Mouse (Mus musculus) mesoderm, embryonic 11.5 days (tissue): ENCODE data around the gene Ifitm5.
"Not testable (repeated sequence)": the region's sequence is repeated elsewhere in the genome, so short reads cannot be mapped to it uniquely, and the experiment has no call there.

Experiments used
- DNase-seq: peaks from one replicate; pipeline ENCODE4 v3.0.0-alpha.2; 2012; ENCODE audit warnings: low read depth, low spot score

Gene Ifitm5

GRCm38 (mm10) chr7:140949824-140950530 is at the start of gene Ifitm5:
Ifitm5 (minus strand) TSS chr7:140950291.
- DNase-seq: no peak

- DNase-seq: no peak
Measured at GRCm38 (mm10) chr7:140998853-140999700, 49.0 kb upstream of the Ifitm5 start.

- DNase-seq: no peak
Measured at GRCm38 (mm10) chr7:140997817-140998216, 47.7 kb upstream of the Ifitm5 start.

- no peak for DNase-seq
Measured at GRCm38 (mm10) chr7:140991117-140991689, 41.1 kb upstream of the Ifitm5 start.

GRCm38 (mm10) chr7:140990622-140991021 is 40.5 kb upstream of the Ifitm5 start:
- DNase-seq: no peak

- no peak for DNase-seq
Measured at GRCm38 (mm10) chr7:140990185-140990584, 40.1 kb upstream of the Ifitm5 start.

GRCm38 (mm10) chr7:140989022-140989421 is 38.9 kb upstream of the Ifitm5 start:
- no peak for DNase-seq

GRCm38 (mm10) chr7:140987182-140988138 is 37.4 kb upstream of the Ifitm5 start:
- no peak for DNase-seq

- no peak for DNase-seq
Measured at GRCm38 (mm10) chr7:140982971-140983370, 32.9 kb upstream of the Ifitm5 start.

- no peak for DNase-seq
Measured at GRCm38 (mm10) chr7:140981704-140982103, 31.6 kb upstream of the Ifitm5 start.

GRCm38 (mm10) chr7:140976720-140977119 is 26.6 kb upstream of the Ifitm5 start:
- not testable (repeated sequence) for DNase-seq

GRCm38 (mm10) chr7:140975465-140975864 is 25.4 kb upstream of the Ifitm5 start:
- no peak for DNase-seq

GRCm38 (mm10) chr7:140974940-140975339 is 24.8 kb upstream of the Ifitm5 start:
- no peak for DNase-seq

- peak; percentile 48 for DNase-seq
Measured at GRCm38 (mm10) chr7:140973396-140974165, 23.5 kb upstream of the Ifitm5 start.

- no peak for DNase-seq
Measured at GRCm38 (mm10) chr7:140971479-140972171, 21.5 kb upstream of the Ifitm5 start.

- no peak for DNase-seq
Measured at GRCm38 (mm10) chr7:140970931-140971330, 20.8 kb upstream of the Ifitm5 start.

- DNase-seq: not testable (repeated sequence)
Measured at GRCm38 (mm10) chr7:140968710-140969109, 18.6 kb upstream of the Ifitm5 start.

- DNase-seq: no peak
Measured at GRCm38 (mm10) chr7:140967862-140968591, 17.9 kb upstream of the Ifitm5 start.

- DNase-seq: no peak
Measured at GRCm38 (mm10) chr7:140966921-140967320, 16.8 kb upstream of the Ifitm5 start, which contains the start of gene Ifitm1. Ifitm1 (plus strand) TSS chr7:140967221.
